Mouse (Mus musculus) central nervous system, embryonic 11.5 days (tissue): ENCODE measurements around the gene Hist1h2bc. TPM values are rescaled to one million over a fixed set of nuclear protein-coding genes. Genes with fewer than 3 reads are reported as not detected.

Source experiments
- polyA plus RNA-seq: library from polyadenylated mRNA; depleted of rRNA; stranded (reverse); fragments of >200 nt; gene quantifications from 2 replicates; pipeline ENCODE4 v1.2.3, GENCODE M21; 2012; rRNA removed

Hist1h2bc gene
- polyA plus RNA-seq = 17.0 and 27.2 TPM in 2 replicates

GRCm38 (mm10) chr13:23683755-23684281 lies at the start of gene Hist1h2bc, which contains the start of gene Hist1h2ac:
Gene Hist1h2bc (plus strand): TSS chr13:23684199.
Gene Hist1h2ac (minus strand): TSS chr13:23683948.

GRCm38 (mm10) chr13:23695514-23695913 lies 11.5 kb downstream of the Hist1h2bc start, which contains the start of gene Hist1h1t:
Gene Hist1h1t (plus strand): TSS chr13:23695814.

GRCm38 (mm10) chr13:23698300-23698693 lies 14.3 kb downstream of the Hist1h2bc start, which contains the start of gene Hist1h4c:
Gene Hist1h4c (minus strand): TSS chr13:23698454.

GRCm38 (mm10) chr13:23710374-23711089 lies 26.5 kb downstream of the Hist1h2bc start, which contains the start of gene Hfe:
Gene Hfe (minus strand): TSS chr13:23710854.

GRCm38 (mm10) chr13:23738677-23739068 lies 54.7 kb downstream of the Hist1h2bc start, which contains the start of gene Hist1h1c:
Gene Hist1h1c (plus strand): TSS chr13:23738808.

Other genes starting within 250 kb of the Hist1h2bc start
- gene Btn1a1, start 218.3 kb upstream of the Hist1h2bc start, polyA plus RNA-seq = 0.07 and 0.31 TPM in 2 replicates
- gene Btn2a2, start 195.3 kb upstream of the Hist1h2bc start, polyA plus RNA-seq = 0.34 and 0.82 TPM in 2 replicates
- 21.7 and 31.0 TPM in 2 replicates for gene Hist1h4h, start 153.1 kb upstream of the Hist1h2bc start, polyA plus RNA-seq
- 189 and 273 TPM in 2 replicates for gene Hist1h2af, start 150.3 kb upstream of the Hist1h2bc start, polyA plus RNA-seq
- 38.6 and 41.4 TPM in 2 replicates for gene Hist1h3g, start 148.8 kb upstream of the Hist1h2bc start, polyA plus RNA-seq
- gene Hist1h2bh, start 140.8 kb upstream of the Hist1h2bc start, polyA plus RNA-seq = 3.2 and 6.3 TPM in 2 replicates
- gene Hist1h3f, start 140.1 kb upstream of the Hist1h2bc start, polyA plus RNA-seq = 5.1 and 6.2 TPM in 2 replicates
- gene Hist1h4f, start 132.6 kb upstream of the Hist1h2bc start, polyA plus RNA-seq = 19.4 and 22.4 TPM in 2 replicates
- gene Hist1h1d, start 130.9 kb upstream of the Hist1h2bc start, polyA plus RNA-seq = 0.65 and 1.3 TPM in 2 replicates
- gene Hist1h3e, start 121.8 kb upstream of the Hist1h2bc start, polyA plus RNA-seq = 41.5 and 49.2 TPM in 2 replicates
- gene Hist1h2ae, start 113.0 kb upstream of the Hist1h2bc start, polyA plus RNA-seq = 17.0 and 26.2 TPM in 2 replicates
- 14.7 and 42.2 TPM in 2 replicates for gene Hist1h2bg, start 112.8 kb upstream of the Hist1h2bc start, polyA plus RNA-seq
- gene Hist1h2bf, start 110.0 kb upstream of the Hist1h2bc start, polyA plus RNA-seq = 8.0 and 18.9 TPM in 2 replicates
- gene Hist1h2ad, start 109.8 kb upstream of the Hist1h2bc start, polyA plus RNA-seq = 2.4 and 8.0 TPM in 2 replicates
- 21.2 and 34.9 TPM in 2 replicates for gene Hist1h3d, start 108.4 kb upstream of the Hist1h2bc start, polyA plus RNA-seq
- 10.3 and 11.7 TPM in 2 replicates for gene Hist1h4d, start 102.6 kb upstream of the Hist1h2bc start, polyA plus RNA-seq
- 1.9 and 4.2 TPM in 2 replicates for gene Hist1h2be, start 63.1 kb upstream of the Hist1h2bc start, polyA plus RNA-seq
- 11.1 and 13.7 TPM in 2 replicates for gene Hist1h1e, start 61.6 kb upstream of the Hist1h2bc start, polyA plus RNA-seq
- gene Hist1h2ac, start 251 bp upstream of the Hist1h2bc start, polyA plus RNA-seq = 1.2 and 2.0 TPM in 2 replicates
- gene Hist1h1t, start 11.6 kb downstream of the Hist1h2bc start, polyA plus RNA-seq = 0.11 and 0.17 TPM in 2 replicates
- 7.5 and 10.3 TPM in 2 replicates for gene Hist1h4c, start 14.3 kb downstream of the Hist1h2bc start, polyA plus RNA-seq
- gene Hfe, start 26.7 kb downstream of the Hist1h2bc start, polyA plus RNA-seq = 1.8 and 1.9 TPM in 2 replicates
- 13.2 and 15.1 TPM in 2 replicates for gene Hist1h1c, start 54.6 kb downstream of the Hist1h2bc start, polyA plus RNA-seq
- gene Hist1h3c, start 61.4 kb downstream of the Hist1h2bc start, polyA plus RNA-seq = 51.1 and 52.4 TPM in 2 replicates
- 6.3 and 16.8 TPM in 2 replicates for gene Hist1h2bb, start 62.5 kb downstream of the Hist1h2bc start, polyA plus RNA-seq
- gene Hist1h2ab, start 66.9 kb downstream of the Hist1h2bc start, polyA plus RNA-seq = 44.2 and 53.2 TPM in 2 replicates
- gene Hist1h3b, start 68.1 kb downstream of the Hist1h2bc start, polyA plus RNA-seq = 52.8 and 64.6 TPM in 2 replicates
- gene Hist1h4b, start 72.8 kb downstream of the Hist1h2bc start, polyA plus RNA-seq = 29.2 and 64.2 TPM in 2 replicates
- gene Hist1h4a, start 77.0 kb downstream of the Hist1h2bc start, polyA plus RNA-seq = 7.3 and 15.7 TPM in 2 replicates
- 31.4 and 33.8 TPM in 2 replicates for gene Hist1h3a, start 78.2 kb downstream of the Hist1h2bc start, polyA plus RNA-seq
- 9.1 and 22.2 TPM in 2 replicates for gene Hist1h1a, start 79.5 kb downstream of the Hist1h2bc start, polyA plus RNA-seq
- gene Trim38, start 85.7 kb downstream of the Hist1h2bc start, polyA plus RNA-seq = not detected in 2 replicates
- 0.01 and 0.04 TPM in 2 replicates for gene Slc17a2, start 122.8 kb downstream of the Hist1h2bc start, polyA plus RNA-seq
- gene Slc17a3, start 155.2 kb downstream of the Hist1h2bc start, polyA plus RNA-seq = 0.06 and 0.08 TPM in 2 replicates
- gene Slc17a1, start 183.6 kb downstream of the Hist1h2bc start, polyA plus RNA-seq = 0.02 TPM in 1 of 2 replicates, not detected in the other
- 0.05 and 0.10 TPM in 2 replicates for gene Slc17a4, start 230.8 kb downstream of the Hist1h2bc start, polyA plus RNA-seq
- gene Hist1h2ba, start 250.0 kb downstream of the Hist1h2bc start, polyA plus RNA-seq = not detected in 2 replicates